Mouse (Mus musculus) heart, embryonic 10.5 days (tissue): ENCODE data around the gene Sbno2. TPM values are rescaled to one million over a fixed set of nuclear protein-coding genes. Genes with fewer than 3 reads are reported as not detected.

Source experiments
- DNase-seq: peaks from one replicate; pipeline ENCODE4 v3.0.0-alpha.2; 2017; ENCODE audit warnings: low spot score
- H3K27ac ChIP-seq: fragments of 300-500 bp; sonication (generic); 2 replicates; pipeline ENCODE4 v1.5.1; 2016; ENCODE audit warnings: mild to moderate bottlenecking
- H3K27me3 ChIP-seq: fragments of 300-500 bp; sonication (generic); 2 replicates; pipeline ENCODE4 v1.6.1; 2016; ENCODE audit warnings: mild to moderate bottlenecking; ENCODE audit not compliant: poor library complexity, insufficient read depth, severe bottlenecking
- H3K36me3 ChIP-seq: fragments of 300-500 bp; sonication (generic); 2 replicates; pipeline ENCODE4 v1.6.1; 2016; ENCODE audit warnings: mild to moderate bottlenecking, moderate library complexity
- H3K4me1 ChIP-seq: fragments of 300-500 bp; sonication (generic); 2 replicates; pipeline ENCODE4 v1.6.1; 2016; ENCODE audit warnings: mild to moderate bottlenecking
- H3K4me3 ChIP-seq: fragments of 300-500 bp; sonication (generic); 2 replicates; pipeline ENCODE4 v1.5.1; 2016; ENCODE audit warnings: mild to moderate bottlenecking, moderate library complexity
- H3K9me3 ChIP-seq: fragments of 300-500 bp; sonication (generic); 2 replicates; pipeline ENCODE4 v1.6.1; 2016; ENCODE audit warnings: mild to moderate bottlenecking, moderate library complexity
- WGBS: fragments of 180-500 bp; shearing (Covaris S2); methylation state at CpG from one replicate; pipeline ENCODE4 v1.1.7; 2016; 5-methylcytosine and 5-hydroxymethylcytosine counted together
- polyA plus RNA-seq: library from polyadenylated mRNA; unstranded; fragments of >200 nt; fragmentation: Nextera tagmentation; extraction: Ambion mirVana; gene quantifications from 2 replicates; pipeline ENCODE4 v1.2.1, GENCODE M21; 2016

The Sbno2 gene
- polyA plus RNA-seq, 1 experiment from 2014 or later = 15.6 TPM

DNA sequence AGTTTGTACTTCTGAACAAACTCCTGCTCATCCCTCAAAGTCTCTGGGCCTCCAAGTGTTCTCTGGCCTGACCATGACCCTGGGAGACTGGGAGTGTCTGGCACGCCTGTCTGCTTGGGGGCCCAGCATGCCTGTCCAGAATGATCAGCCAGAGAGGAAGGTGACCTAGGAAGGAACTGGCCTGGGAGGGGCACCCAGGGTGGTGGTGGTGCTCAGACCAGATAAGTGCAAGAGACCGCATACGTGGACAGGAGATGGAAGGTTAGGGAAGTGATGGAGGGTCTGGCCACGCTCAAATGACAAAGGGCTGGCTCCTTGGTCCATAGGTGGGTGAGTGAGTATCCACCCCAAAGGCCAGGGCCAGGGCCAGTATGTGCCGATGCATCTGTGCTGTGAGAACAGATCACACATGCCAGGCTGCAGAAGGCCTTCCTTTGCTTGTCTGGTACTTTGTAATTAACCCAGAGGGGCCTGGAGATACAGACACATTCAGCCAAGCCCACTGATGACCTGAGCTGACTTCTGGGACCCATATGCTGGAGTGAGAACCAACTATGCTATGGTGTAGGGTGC lies 41.9 kb upstream of the Sbno2 start:
- Histone ChIP-seq H3K4me3 (peak overlapping the region; percentile 98), H3K27me3 (no peaks in the 10 kb centered on the region), H3K4me1 (peaks cover 62% of the 10 kb centered on the region), H3K27ac (peak overlapping the region; percentile 99), H3K36me3 (peaks cover 66% of the 10 kb centered on the region), H3K9me3 (no peaks in the 10 kb centered on the region)
- 56% methylated on average over 5 of the region's 5 CpGs for WGBS
- DNase-seq = peak; percentile 92

DNA sequence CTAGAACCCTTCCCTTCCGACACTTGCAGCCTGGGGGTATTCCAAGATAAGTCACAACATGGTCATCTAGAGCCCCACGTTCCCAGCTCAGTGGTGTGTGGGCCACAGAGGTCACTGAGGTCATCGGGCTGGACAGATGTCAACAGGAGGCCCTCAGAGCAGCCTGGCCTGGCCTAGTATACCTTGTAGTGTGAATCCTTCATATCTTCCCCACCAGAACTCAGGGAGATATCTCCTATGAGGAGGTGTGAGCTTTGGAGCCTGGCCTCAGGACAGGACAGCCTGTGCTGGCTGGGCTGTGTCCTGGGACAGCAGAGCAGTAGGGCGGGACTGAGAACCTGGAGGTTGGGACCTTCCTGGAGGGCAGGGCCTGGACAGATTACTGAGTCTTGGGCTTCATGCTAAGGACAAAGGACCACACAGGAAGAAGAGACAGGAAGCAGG lies 41.2 kb upstream of the Sbno2 start:
- no peak for DNase-seq
- Histone ChIP-seq H3K36me3 (peaks cover 59% of the 10 kb centered on the region), H3K4me1 (peaks cover 58% of the 10 kb centered on the region)

DNA sequence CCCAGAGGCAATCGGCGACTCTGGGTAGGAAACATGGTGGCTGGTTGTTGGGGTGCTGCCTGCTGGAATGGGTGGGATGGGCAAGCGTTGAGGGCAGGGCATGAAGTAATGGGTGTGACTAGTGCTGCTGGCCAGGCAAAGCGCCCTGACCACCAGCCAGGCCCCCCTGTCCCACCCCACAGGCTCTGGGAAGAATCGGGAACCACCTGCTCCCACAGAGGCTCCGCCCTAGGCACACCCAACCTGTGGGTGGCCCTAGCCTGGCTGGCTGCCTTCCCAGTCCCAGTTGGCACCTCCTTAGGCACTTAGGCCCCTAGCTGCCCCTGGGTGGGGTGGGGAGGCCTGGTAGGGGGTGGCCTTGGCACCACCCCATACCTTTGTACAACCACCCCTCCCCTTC lies 40.5 kb upstream of the Sbno2 start:
- no peak for DNase-seq
- peaks cover 52% of the 10 kb centered on the region for H3K36me3 ChIP-seq
- H3K4me3 ChIP-seq = peak overlapping the region; percentile 98
- H3K27me3 ChIP-seq = no peaks in the 10 kb centered on the region
- H3K27ac ChIP-seq = peak overlapping the region; percentile 99
- no peaks in the 10 kb centered on the region for H3K9me3 ChIP-seq
- H3K4me1 ChIP-seq = peaks cover 62% of the 10 kb centered on the region
- 91% methylated on average over 6 of the region's 6 CpGs for WGBS

More for the DNA sequence above, 41.2 kb upstream of the Sbno2 start:
- 54% methylated on average over 4 of the region's 4 CpGs for WGBS
- Histone ChIP-seq H3K4me3 (peak overlapping the region; percentile 98), H3K27ac (peak overlapping the region; percentile 99), H3K9me3 (no peaks in the 10 kb centered on the region), H3K27me3 (no peaks in the 10 kb centered on the region)

DNA sequence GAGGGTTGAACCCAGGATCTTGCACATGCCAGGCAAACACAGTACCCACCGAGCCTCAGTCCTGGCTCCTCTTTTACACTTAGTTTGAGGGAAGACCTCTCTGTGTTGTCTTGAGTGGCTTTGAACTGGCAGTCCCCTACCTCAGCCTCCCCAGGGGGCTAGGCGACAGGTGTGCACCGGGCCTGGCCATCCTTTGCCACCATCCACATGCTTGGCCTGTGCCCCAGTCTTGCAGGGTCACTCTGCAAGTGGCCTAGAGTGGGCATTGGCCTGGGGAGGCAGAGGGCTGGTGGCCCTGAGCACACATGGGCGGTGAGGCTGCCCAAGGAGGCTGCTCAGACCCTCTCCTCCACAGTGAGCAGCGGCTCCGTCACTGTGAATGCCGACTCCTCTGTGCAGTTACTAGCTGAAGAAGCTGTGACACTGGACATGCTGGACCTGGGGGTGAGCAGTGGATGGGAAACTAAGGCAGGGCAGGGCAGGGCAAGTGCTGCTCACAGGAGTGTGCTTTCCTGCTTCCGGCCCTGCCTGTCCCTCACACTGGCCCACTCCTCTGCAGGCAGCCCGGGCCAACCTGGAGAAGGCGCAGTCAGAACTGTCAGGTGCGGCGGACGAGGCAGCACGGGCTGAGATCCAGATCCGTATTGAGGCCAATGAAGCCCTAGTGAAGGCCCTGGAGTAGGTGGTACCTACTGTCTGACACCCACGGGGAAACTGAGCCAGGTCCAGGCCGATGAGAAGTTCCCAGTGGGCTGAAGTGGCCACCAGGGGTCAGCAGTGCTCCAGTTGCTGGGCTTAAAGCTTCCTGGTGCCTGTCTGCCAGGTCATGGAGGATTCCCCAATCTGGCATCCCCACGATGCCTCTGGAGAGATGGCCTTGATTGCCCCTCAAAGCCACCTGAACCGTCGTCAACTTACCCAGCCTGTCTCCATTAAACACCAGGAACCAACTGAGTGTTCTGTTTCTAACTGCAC lies 39.8 kb upstream of the Sbno2 start:
- Histone ChIP-seq H3K27ac (peak overlapping the region; percentile 99), H3K4me3 (peak overlapping the region; percentile 98; the same call in 1 of the 2 replicates), H3K36me3 (peaks cover 45% of the 10 kb centered on the region), H3K9me3 (no peaks in the 10 kb centered on the region), H3K27me3 (no peaks in the 10 kb centered on the region), H3K4me1 (peaks cover 60% of the 10 kb centered on the region)
- WGBS = 73% methylated on average over 20 of the region's 20 CpGs
- no peak for DNase-seq

DNA sequence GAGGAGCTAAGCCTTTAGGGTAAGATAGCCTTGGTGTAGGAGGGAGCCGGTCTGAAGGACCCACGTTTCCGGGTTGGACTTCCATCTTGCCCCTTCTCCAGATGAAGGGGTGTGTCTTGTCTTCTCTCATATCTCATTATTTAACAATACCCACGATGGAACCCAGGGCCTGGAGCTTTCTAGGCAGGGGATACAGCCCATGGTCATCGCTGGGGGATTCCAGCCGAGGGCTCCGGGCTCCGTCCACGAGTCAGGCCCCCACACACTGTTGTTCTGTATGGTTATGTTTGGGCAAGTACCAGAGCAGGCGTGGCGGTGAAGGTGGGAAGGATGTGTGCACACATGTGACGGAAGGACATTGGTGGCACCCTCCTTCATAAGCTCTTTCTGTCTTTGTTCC lies 38.8 kb upstream of the Sbno2 start:
- Histone ChIP-seq H3K27ac (no peak overlapping the region), H3K9me3 (no peaks in the 10 kb centered on the region), H3K4me1 (peaks cover 66% of the 10 kb centered on the region), H3K4me3 (peak overlapping the region; percentile 30; the same call in 1 of the 2 replicates), H3K36me3 (peaks cover 38% of the 10 kb centered on the region), H3K27me3 (peaks cover 4% of the 10 kb centered on the region; the same call in 1 of the 2 replicates)
- no peak for DNase-seq
- WGBS = 92% methylated on average over 12 of the region's 12 CpGs

DNA sequence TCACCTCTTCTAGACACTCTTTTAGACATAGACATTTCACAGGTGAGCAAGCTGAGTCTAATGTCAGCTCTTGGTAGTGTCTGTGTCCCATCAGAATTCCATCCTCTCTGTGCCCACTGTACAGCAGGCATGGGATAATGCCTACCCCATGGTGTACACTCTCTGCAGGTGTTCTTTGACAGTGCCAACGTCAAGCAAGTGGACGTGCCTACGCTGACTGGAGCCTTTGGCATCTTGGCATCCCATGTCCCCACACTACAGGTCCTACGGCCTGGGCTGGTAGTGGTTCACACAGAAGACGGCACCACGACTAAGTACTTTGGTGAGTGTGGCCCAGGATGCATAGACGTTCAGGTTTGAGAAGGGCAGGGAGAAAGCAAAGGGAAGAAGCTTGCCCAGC lies 38.3 kb upstream of the Sbno2 start:
- Histone ChIP-seq H3K4me3 (peak overlapping the region; percentile 30; the same call in 1 of the 2 replicates), H3K27me3 (peaks cover 6% of the 10 kb centered on the region), H3K9me3 (no peaks in the 10 kb centered on the region), H3K27ac (no peak overlapping the region), H3K4me1 (peaks cover 71% of the 10 kb centered on the region), H3K36me3 (peaks cover 38% of the 10 kb centered on the region)
- 96% methylated on average over 7 of the region's 7 CpGs for WGBS
- no peak for DNase-seq

DNA sequence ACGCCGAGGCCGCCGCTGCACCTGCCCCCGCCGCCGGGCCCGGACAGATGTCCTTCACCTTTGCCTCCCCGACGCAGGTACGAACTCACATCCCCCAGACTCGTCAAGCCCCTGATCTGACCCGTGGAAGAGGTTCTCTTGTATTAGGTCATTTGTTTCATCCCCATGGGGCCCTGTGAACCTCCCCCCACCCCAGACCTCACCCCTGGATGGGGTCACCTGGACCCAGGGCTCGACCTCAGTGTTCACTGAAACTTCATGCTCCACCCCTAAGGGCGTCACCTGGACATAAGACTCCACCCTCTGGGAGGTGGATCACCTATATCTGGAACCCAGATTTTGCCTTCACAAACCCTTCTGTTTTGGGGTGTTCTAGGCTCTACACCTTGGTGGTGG lies 37.2 kb upstream of the Sbno2 start:
- Histone ChIP-seq H3K36me3 (peaks cover 38% of the 10 kb centered on the region), H3K27ac (peak overlapping the region; percentile 94), H3K27me3 (peaks cover 17% of the 10 kb centered on the region), H3K4me3 (peak overlapping the region; percentile 85), H3K4me1 (peaks cover 74% of the 10 kb centered on the region), H3K9me3 (no peaks in the 10 kb centered on the region)
- no peak for DNase-seq
- WGBS = under 1% methylated on average over 15 of the region's 15 CpGs

DNA sequence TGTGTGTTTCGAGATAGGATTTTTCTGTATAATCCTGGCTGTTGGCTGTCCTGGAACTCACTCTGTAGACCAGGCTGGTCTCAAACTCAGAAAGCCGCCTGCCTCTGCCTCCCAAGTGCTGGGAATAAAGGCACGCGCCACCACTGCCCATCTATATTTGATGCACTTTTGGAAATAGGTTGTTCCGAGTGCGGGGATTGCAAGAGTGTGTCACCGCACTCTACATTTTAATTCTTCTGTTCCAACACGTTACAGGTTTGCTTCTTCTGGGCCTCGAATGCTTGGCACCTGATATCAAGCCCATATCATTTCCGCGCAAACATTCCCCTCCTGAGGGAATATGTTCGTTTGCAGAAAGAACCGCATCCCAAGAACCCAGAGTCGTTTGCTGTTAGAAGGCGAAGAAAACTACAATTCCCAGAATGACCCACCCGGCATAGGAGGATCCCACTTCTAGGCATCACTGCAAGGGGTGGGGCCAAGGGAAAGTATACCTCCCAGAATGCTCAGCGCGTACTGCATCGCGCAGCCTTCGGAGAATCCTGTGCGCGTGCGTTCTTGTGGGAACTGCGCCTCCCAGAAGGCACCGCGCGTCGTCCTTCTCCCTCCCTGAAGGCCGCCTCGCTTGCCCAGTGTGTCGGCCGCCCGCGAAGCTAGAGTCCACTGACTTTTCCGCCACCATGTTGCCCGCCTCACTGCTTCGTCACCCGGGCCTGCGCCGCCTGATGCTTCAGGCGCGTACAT lies 36.6 kb upstream of the Sbno2 start:
- peak overlapping the region; percentile 85 for H3K4me3 ChIP-seq
- WGBS = under 1% methylated on average over 43 of the region's 43 CpGs
- H3K4me1 ChIP-seq = peaks cover 74% of the 10 kb centered on the region

DNA sequence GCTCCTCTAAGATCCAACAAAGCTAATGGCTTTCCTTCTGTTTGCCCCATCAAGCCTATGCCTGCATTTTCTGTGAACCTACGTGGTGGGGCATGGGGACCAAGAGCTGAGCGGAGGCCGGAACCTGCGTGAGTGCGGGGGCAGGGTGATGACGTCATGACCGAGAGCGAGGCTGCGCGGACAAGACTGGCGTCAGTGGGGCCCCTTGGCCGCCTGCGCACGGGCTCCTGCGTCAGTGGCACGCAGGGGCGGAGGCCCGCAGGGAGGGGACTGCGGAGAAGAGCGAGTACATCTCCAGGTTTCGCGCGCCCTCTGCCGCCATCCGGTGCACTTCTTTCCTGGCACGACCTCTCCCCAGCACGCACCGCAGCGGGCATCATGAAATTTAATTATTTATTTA lies 35.9 kb upstream of the Sbno2 start:
- DNase-seq = peak; percentile 98
- H3K36me3 ChIP-seq = peaks cover 31% of the 10 kb centered on the region
- under 1% methylated on average over 29 of the region's 29 CpGs for WGBS
- H3K4me1 ChIP-seq = peaks cover 74% of the 10 kb centered on the region
- peak overlapping the region; percentile 85 for H3K4me3 ChIP-seq
- peak overlapping the region; percentile 94 for H3K27ac ChIP-seq
- peaks cover 30% of the 10 kb centered on the region for H3K27me3 ChIP-seq
- no peaks in the 10 kb centered on the region for H3K9me3 ChIP-seq

More for the DNA sequence above, 36.6 kb upstream of the Sbno2 start:
- Histone ChIP-seq H3K36me3 (peaks cover 38% of the 10 kb centered on the region), H3K27ac (peak overlapping the region; percentile 94), H3K9me3 (no peaks in the 10 kb centered on the region), H3K27me3 (peaks cover 23% of the 10 kb centered on the region)
- peak; percentile 99 for DNase-seq

DNA sequence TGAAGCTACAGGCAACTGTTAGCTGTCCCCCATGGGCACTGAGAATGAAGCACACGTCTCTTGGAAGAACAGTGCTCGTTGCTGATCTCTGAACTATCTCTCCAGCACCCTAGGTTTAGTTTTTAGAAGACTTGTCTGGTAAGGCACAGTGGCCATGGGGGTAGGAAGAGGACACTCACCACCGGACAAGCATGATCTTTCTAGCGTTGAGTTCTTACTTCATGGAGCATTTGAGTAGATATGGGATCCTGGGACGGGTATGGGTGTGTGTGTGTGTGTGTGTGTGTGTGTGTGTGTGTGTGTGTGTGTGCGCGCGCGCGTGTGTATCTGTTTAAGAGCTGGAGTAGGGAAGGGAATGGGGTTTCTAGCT lies 35.3 kb upstream of the Sbno2 start, which contains the start of gene Cbarp:
Gene Cbarp (minus strand): TSS at position 170 of the 370 bp plus-strand sequence.
- WGBS = 73% methylated on average over 10 of the region's 10 CpGs
- peak within 1 kb of the TSS; percentile 85 for H3K4me3 ChIP-seq
- no peaks in the 10 kb centered on the region for H3K9me3 ChIP-seq
- H3K4me1 ChIP-seq = peaks cover 70% of the 10 kb centered on the region
- peaks cover 36% of the 10 kb centered on the region for H3K27me3 ChIP-seq
- peaks cover 30% of the 10 kb centered on the region for H3K36me3 ChIP-seq
- H3K27ac ChIP-seq = peak within 1 kb of the TSS; percentile 94
- DNase-seq = no peak

DNA sequence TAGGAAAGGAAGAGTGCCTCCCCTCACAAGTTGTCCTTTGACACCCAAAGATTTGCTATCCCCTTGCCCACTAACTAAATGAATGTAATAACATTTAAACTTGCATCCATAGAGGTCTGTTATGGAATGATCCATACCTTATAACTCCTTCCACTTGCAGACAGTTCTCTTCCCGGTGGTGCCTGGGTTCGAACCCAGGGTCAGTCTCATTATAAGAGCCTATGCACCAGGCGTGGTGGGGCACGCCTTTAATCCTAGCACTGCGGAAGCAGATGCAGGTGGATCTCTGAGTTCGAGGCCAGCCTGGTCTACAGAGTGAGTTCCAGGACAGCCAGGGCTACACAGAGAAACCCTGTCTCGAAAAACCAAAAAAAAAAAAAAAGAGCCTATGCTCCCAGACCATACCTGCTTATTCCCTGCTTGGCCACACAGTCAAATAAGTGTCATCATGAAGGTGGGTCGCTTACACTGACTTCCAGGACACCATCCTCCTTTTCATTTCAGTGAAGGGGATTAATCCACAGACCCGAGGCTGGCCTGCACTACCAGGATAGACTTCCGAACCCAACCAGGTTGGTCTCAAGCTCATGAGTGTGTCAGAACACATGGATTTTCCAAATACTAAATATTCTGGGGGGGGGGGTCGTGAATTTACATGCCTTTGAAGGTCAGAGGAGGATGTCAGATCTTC lies 34.7 kb upstream of the Sbno2 start:
- Histone ChIP-seq H3K27ac (0 out of 2 replicates have a peak overlapping the region, but pooled peaks have one; percentile 87), H3K9me3 (no peaks in the 10 kb centered on the region), H3K4me3 (no peak overlapping the region), H3K4me1 (peaks cover 66% of the 10 kb centered on the region), H3K27me3 (peaks cover 41% of the 10 kb centered on the region), H3K36me3 (peaks cover 28% of the 10 kb centered on the region)
- DNase-seq = no peak
- WGBS = 74% methylated on average over 11 of the region's 11 CpGs

DNA sequence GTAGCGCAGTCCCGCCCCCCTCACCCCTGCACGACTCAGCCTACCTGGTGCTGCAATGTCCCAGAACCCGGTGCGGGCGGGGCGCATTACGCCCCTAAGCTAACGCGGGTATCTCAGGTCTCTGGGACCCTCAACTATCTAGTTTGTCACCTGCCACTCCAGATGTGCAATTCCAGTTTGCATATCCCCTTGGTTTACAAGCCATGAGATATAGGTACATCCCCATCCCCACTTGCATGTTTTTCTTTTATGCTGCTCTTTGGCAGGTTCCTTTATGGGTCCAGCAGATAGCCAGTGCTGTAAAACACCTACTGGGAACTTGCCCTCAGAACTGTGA lies 34.0 kb upstream of the Sbno2 start:
- peak overlapping the region; percentile 87 for H3K27ac ChIP-seq
- WGBS = 2% methylated on average over 10 of the region's 10 CpGs
- H3K36me3 ChIP-seq = peaks cover 25% of the 10 kb centered on the region
- DNase-seq = no peak
- peak overlapping the region; percentile 83 for H3K4me3 ChIP-seq
- peaks cover 48% of the 10 kb centered on the region for H3K27me3 ChIP-seq
- no peaks in the 10 kb centered on the region for H3K9me3 ChIP-seq
- peaks cover 64% of the 10 kb centered on the region for H3K4me1 ChIP-seq
